In genomic region chr5:113516873-113517336, GRCm38 (mm10) we compare ENCODE assay signal across 9 mouse cellular contexts. TPM values are rescaled to one million over a fixed set of nuclear protein-coding genes. Genes with fewer than 3 reads are reported as not detected.
DNase-seq lines count a peak whose midpoint lies in the region; ATAC-seq lines count a peak whose summit lies in the region.
"Had no signal": no experiment of that assay in that cellular context is flagged by ENCODE, and none has a peak within 500 bp of the region (broad histone marks: within the 10 kb centered on the region; RNA-seq: fewer than 3 reads in every experiment).

No protein-coding gene starts in this region.

- no peak overlapping the region for H3K27ac ChIP-seq in limb, embryonic 13.5 days

- H3K9ac ChIP-seq in limb, embryonic 13.5 days: no peak overlapping the region

- H3K36me3 ChIP-seq in limb, embryonic 13.5 days: no peaks in the 10 kb centered on the region

- ATAC-seq in limb, embryonic 13.5 days (ENCODE audit: low FRiP score, low read depth): no peak

- H3K9me3 ChIP-seq in limb, embryonic 13.5 days: no peaks in the 10 kb centered on the region

- no peak overlapping the region for H3K4me3 ChIP-seq in limb, embryonic 13.5 days
- H3K4me3 ChIP-seq: myocyte had no signal

- peaks cover 23% of the 10 kb centered on the region for H3K4me1 ChIP-seq in limb, embryonic 13.5 days

- WGBS in limb, embryonic 13.5 days: 28% methylated on average over 14 of the region's 14 CpGs

- peak; percentile 55 to 58 for DNase-seq in cerebellum, adult 18-20 months
- no peak for DNase-seq in cerebellum, adult 9-10 months
- peak; percentile 63 for DNase-seq in testis, postnatal 10 days (ENCODE audit: low spot score)
- DNase-seq in testis, postnatal 14 days (ENCODE audit: low spot score): no peak
- DNase-seq in ovary, postnatal 36 days (ENCODE audit: low spot score): no peak
- no peak for DNase-seq in left cerebral cortex, adult 9 months (ENCODE audit: low spot score in 2 of 2)
- no peak for DNase-seq in spleen, postnatal 14 days (ENCODE audit: low spot score in 2 of 2)

- H3K4me2 ChIP-seq in limb, embryonic 13.5 days (replicated peaks): 0 out of 2 replicates have a peak overlapping the region, but pooled peaks have one; percentile 4

- H3K27me3 ChIP-seq in limb, embryonic 13.5 days: peaks cover 23% of the 10 kb centered on the region; the same call in 1 of the 2 replicates

RNA-seq across cellular contexts. Expression of gene Wscd2, which starts 26.8 kb away (rescaled TPM):
- 7.0 and 7.1 TPM in 2 replicates for polyA plus RNA-seq in limb, embryonic 13.5 days (2015; fragmentation: Nextera tagmentation; extraction: Ambion mirVana)
- polyA plus RNA-seq: myocyte had no signal

Comparison
In these comparisons a context has a peak if more than half of its experiments do, and no peak if none do; other contexts are left out.
1. DNase-seq: peak in cerebellum, adult 18-20 months (2 of 2) and testis, postnatal 10 days (single experiment); none in cerebellum, adult 9-10 months (single experiment), testis, postnatal 14 days (single experiment), ovary, postnatal 36 days (single experiment), left cerebral cortex, adult 9 months (0 of 2) and spleen, postnatal 14 days (0 of 2).